Mouse (Mus musculus): ENCODE measurements around the gene Ctla4. TPM values are rescaled to one million over a fixed set of nuclear protein-coding genes. Genes with fewer than 3 reads are reported as not detected.
A peak's percentile ranks its signal among the peaks of the same experiment; 100 is the strongest.

Ctla4 gene
- polyA plus RNA-seq, 1 experiment from 2014 or later: not detected

- no peaks in the 10 kb centered on the region for H3K4me1 ChIP-seq (replicated peaks)
- ATAC-seq: no peak
- no peak overlapping the region for H3K27ac ChIP-seq
- no peak overlapping the region for H3K4me3 ChIP-seq (replicated peaks)
- H3K9me3 ChIP-seq: no peaks in the 10 kb centered on the region
- no peaks in the 10 kb centered on the region for H3K27me3 ChIP-seq (replicated peaks)
- no peaks in the 10 kb centered on the region for H3K36me3 ChIP-seq
- no peak overlapping the region for H3K4me2 ChIP-seq (replicated peaks)
- no peak overlapping the region for H3K9ac ChIP-seq
- 84% methylated on average over 6 of the region's 6 CpGs for WGBS
These were observed 69.4 kb downstream of the Ctla4 start for GRCm38 (mm10) chr1:60956196-60956595.

DNA sequence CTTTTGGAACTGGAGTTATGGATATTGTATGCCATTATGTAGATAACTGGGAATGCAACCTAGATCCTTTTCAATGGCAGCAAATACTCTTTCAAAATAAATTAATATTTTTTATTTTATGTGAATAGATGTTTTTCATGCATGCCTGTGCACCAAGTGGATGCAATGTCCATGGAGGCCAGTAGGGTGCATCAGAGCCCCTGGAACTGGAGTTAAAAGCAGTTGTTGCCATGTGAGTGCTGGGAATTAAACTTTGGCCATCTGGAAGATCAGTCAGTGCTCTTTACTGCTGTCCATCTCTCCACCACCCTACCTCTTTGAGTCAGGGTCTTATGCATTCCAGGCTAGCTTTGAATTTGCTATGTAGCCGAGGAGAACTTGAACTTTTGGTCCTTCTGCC, 71.5 kb downstream of the Ctla4 start:
- no peak overlapping the region for H3K4me3 ChIP-seq (replicated peaks)
- H3K4me2 ChIP-seq (replicated peaks): no peak overlapping the region
- no peaks in the 10 kb centered on the region for H3K4me1 ChIP-seq (replicated peaks)
- no peak overlapping the region for H3K9ac ChIP-seq
- ATAC-seq: no peak
- H3K27ac ChIP-seq: no peak overlapping the region
- H3K27me3 ChIP-seq (replicated peaks): no peaks in the 10 kb centered on the region
- H3K36me3 ChIP-seq: no peaks in the 10 kb centered on the region
- 71% methylated on average over 1 of the region's 1 CpGs for WGBS
- H3K9me3 ChIP-seq: no peaks in the 10 kb centered on the region

- Histone ChIP-seq H3K36me3 (no peaks in the 10 kb centered on the region), H3K27ac (no peak overlapping the region), H3K9me3 (no peaks in the 10 kb centered on the region), H3K4me2 (replicated peaks) (no peak overlapping the region), H3K4me1 (replicated peaks) (no peaks in the 10 kb centered on the region), H3K4me3 (replicated peaks) (no peak overlapping the region), H3K27me3 (replicated peaks) (no peaks in the 10 kb centered on the region), H3K9ac (no peak overlapping the region)
- WGBS: 78% methylated on average over 4 of the region's 4 CpGs
- ATAC-seq: no peak
These were observed 72.4 kb downstream of the Ctla4 start for GRCm38 (mm10) chr1:60959246-60959645.

- Histone ChIP-seq H3K27ac (no peak overlapping the region), H3K9me3 (no peaks in the 10 kb centered on the region), H3K9ac (no peak overlapping the region), H3K4me1 (replicated peaks) (no peaks in the 10 kb centered on the region), H3K36me3 (no peaks in the 10 kb centered on the region), H3K4me3 (replicated peaks) (no peak overlapping the region), H3K4me2 (replicated peaks) (no peak overlapping the region), H3K27me3 (replicated peaks) (no peaks in the 10 kb centered on the region)
- WGBS: 68% methylated on average over 11 of the region's 11 CpGs
- 0 out of 2 replicates have a peak, but pooled peaks have one; percentile 31 for ATAC-seq
These were observed 73.7 kb downstream of the Ctla4 start for GRCm38 (mm10) chr1:60960451-60960850.

DNA sequence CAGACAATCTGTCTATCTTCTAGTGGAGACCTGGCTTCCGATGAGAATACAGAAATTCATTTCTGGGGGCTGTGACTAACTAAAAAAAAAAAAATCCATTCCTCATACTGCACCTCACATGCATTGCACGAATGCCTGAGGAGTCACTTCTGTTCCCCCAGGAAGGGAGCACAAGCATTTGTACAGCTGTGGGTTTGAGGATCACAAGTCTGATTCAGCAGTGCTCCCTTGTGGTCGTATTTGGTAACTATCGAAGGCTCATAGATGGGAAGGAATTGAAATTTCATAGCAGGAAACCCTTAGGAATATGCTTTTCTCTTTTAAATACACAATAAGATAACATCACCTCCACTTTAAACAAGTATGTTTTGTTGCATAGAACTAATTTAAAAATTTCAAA, 74.3 kb downstream of the Ctla4 start:
- H3K27me3 ChIP-seq (replicated peaks): no peaks in the 10 kb centered on the region
- no peaks in the 10 kb centered on the region for H3K4me1 ChIP-seq (replicated peaks)
- H3K36me3 ChIP-seq: no peaks in the 10 kb centered on the region
- H3K9ac ChIP-seq: no peak overlapping the region
- H3K4me2 ChIP-seq (replicated peaks): no peak overlapping the region
- no peak for ATAC-seq
- no peak overlapping the region for H3K27ac ChIP-seq
- 26% methylated on average over 4 of the region's 4 CpGs for WGBS
- H3K4me3 ChIP-seq (replicated peaks): no peak overlapping the region
- H3K9me3 ChIP-seq: no peaks in the 10 kb centered on the region

DNA sequence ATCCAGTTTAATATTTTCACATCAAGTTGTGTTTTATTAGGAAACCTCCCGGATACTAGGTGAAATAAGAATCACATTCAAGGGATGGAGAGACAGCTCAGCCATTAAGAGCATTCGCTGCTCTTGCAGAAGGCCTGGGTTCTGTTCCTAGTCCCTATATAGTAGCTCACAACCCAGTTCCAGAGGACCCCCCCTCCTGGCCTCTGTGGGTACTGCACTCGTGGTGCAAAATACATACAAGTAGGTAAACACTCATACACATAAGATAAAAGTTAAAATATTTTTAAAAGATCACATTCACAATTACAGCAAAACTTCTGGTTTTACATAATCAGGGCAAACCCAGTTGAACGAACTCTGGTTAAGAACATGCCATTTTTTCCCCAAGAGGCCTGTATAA, 75.3 kb downstream of the Ctla4 start:
- ATAC-seq: no peak
- Histone ChIP-seq H3K27ac (no peak overlapping the region), H3K9ac (no peak overlapping the region), H3K4me3 (replicated peaks) (no peak overlapping the region), H3K9me3 (no peaks in the 10 kb centered on the region), H3K4me1 (replicated peaks) (no peaks in the 10 kb centered on the region), H3K36me3 (no peaks in the 10 kb centered on the region), H3K4me2 (replicated peaks) (no peak overlapping the region), H3K27me3 (replicated peaks) (no peaks in the 10 kb centered on the region)
- WGBS: 91% methylated on average over 4 of the region's 4 CpGs

Other genes with a start within 250 kb of the Ctla4 start
- gene Cd28, start 170.2 kb upstream of the Ctla4 start, polyA plus RNA-seq (2015; fragmentation: Nextera tagmentation; extraction: Ambion mirVana): 0.15 and 0.25 TPM in 2 replicates
- gene Icos, start 90.9 kb downstream of the Ctla4 start, polyA plus RNA-seq (2015; fragmentation: Nextera tagmentation; extraction: Ambion mirVana): 0.29 and 0.70 TPM in 2 replicates